Mouse (Mus musculus) olfactory bulb, adult 2 months (tissue): Measurements from ENCODE around the gene Vsnl1. TPM values are rescaled to one million over a fixed set of nuclear protein-coding genes. Genes with fewer than 3 reads are reported as not detected.

Source experiments
- H3K27ac ChIP-seq: fragments of 200-500 bp; 2 replicates; pipeline ENCODE4 v1.5.1; 2012; ENCODE audit warnings: low read depth, low read length; ENCODE audit not compliant: insufficient read depth
- H3K4me1 ChIP-seq: fragments of 200-500 bp; 2 replicates; pipeline ENCODE4 v1.6.1; 2012; ENCODE audit warnings: low read length; ENCODE audit not compliant: control insufficient read depth, insufficient read depth
- H3K4me3 ChIP-seq: fragments of 200-500 bp; 2 replicates; pipeline ENCODE4 v1.5.1; 2012; ENCODE audit warnings: mild to moderate bottlenecking, low read depth, low read length, moderate library complexity; ENCODE audit not compliant: insufficient read depth
- CTCF ChIP-seq: fragments of 200-500 bp; IDR thresholded peaks from 2 replicates; pipeline ENCODE4 v1.5.1; 2012; ENCODE audit warnings: low read depth, mild to moderate bottlenecking, low read length, moderate library complexity; ENCODE audit not compliant: insufficient read depth
- POLR2A ChIP-seq: fragments of 200-500 bp; IDR thresholded peaks from 2 replicates; pipeline ENCODE4 v1.6.1; 2012; ENCODE audit warnings: mild to moderate bottlenecking, low read depth, low read length, moderate library complexity; ENCODE audit not compliant: insufficient read depth
- WGBS: fragments of 180-500 bp; shearing (Covaris S2); methylation state at CpG from one replicate; pipeline ENCODE4 v1.1.7; 2018; 5-methylcytosine and 5-hydroxymethylcytosine counted together
- polyA plus RNA-seq: library from polyadenylated mRNA; stranded (reverse); fragments of >200 nt; gene quantifications from 2 replicates; pipeline ENCODE4 v1.2.4, GENCODE M21; 2012; ENCODE audit warnings: low replicate concordance; ENCODE audit not compliant: missing spikeins, insufficient read depth, insufficient read length

Gene Vsnl1
- polyA plus RNA-seq, 1 experiment: 181 TPM

- H3K4me3 ChIP-seq: no peak overlapping the region
- no peak overlapping the region for H3K27ac ChIP-seq
- TF ChIP-seq CTCF (no peak), POLR2A (no peak)
- H3K4me1 ChIP-seq: no peaks in the 10 kb centered on the region
- WGBS: 82% methylated on average over 6 of the region's 6 CpGs
Measured at GRCm38 (mm10) chr12:11362435-11362834, 74.0 kb downstream of the Vsnl1 start.

DNA sequence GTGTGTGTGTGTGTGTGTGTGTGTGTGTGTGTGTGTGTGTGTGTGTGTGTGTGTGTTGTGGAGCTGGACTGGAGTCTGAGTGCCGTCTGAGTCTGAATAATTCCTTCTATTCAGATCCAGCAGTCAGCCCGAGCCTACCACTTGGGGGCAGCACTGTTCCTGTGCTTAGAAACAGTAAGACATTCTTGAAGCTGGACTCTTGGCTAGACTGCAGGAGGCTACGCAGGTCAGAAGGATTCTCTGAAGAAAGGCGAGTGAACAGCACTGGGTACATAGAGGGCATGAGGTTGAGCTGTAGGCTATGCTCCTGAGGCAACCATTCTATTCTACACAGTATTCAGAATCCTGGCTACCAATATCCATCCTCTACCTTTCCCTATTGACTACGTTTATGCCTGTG lies 85.5 kb downstream of the Vsnl1 start:
- WGBS: 39% methylated on average over 5 of the region's 5 CpGs
- Histone ChIP-seq H3K27ac (no peak overlapping the region), H3K4me1 (peaks cover 10% of the 10 kb centered on the region), H3K4me3 (no peak overlapping the region)
- TF ChIP-seq POLR2A: no peak
- TF ChIP-seq CTCF: no peak

- TF ChIP-seq POLR2A: no peak
- TF ChIP-seq CTCF: no peak
- H3K4me3 ChIP-seq: no peak overlapping the region
- H3K4me1 ChIP-seq: peaks cover 10% of the 10 kb centered on the region
- WGBS: 64% methylated on average over 5 of the region's 5 CpGs
- no peak overlapping the region for H3K27ac ChIP-seq
Measured at GRCm38 (mm10) chr12:11349870-11350269, 86.5 kb downstream of the Vsnl1 start.

GRCm38 (mm10) chr12:11348423-11348822 lies 88.0 kb downstream of the Vsnl1 start:
- H3K4me1 ChIP-seq: peaks cover 10% of the 10 kb centered on the region
- peak overlapping the region; percentile 33; the same call in 1 of the 2 replicates for H3K27ac ChIP-seq
- TF ChIP-seq CTCF (no peak), POLR2A (no peak)
- WGBS: 8% methylated on average over 1 of the region's 1 CpGs
- no peak overlapping the region for H3K4me3 ChIP-seq

- Histone ChIP-seq H3K4me1 (peaks cover 13% of the 10 kb centered on the region), H3K4me3 (no peak overlapping the region), H3K27ac (no peak overlapping the region)
- WGBS: 68% methylated on average over 2 of the region's 2 CpGs
- TF ChIP-seq POLR2A (no peak), CTCF (no peak)
Measured at GRCm38 (mm10) chr12:11345963-11346362, 90.5 kb downstream of the Vsnl1 start.

DNA sequence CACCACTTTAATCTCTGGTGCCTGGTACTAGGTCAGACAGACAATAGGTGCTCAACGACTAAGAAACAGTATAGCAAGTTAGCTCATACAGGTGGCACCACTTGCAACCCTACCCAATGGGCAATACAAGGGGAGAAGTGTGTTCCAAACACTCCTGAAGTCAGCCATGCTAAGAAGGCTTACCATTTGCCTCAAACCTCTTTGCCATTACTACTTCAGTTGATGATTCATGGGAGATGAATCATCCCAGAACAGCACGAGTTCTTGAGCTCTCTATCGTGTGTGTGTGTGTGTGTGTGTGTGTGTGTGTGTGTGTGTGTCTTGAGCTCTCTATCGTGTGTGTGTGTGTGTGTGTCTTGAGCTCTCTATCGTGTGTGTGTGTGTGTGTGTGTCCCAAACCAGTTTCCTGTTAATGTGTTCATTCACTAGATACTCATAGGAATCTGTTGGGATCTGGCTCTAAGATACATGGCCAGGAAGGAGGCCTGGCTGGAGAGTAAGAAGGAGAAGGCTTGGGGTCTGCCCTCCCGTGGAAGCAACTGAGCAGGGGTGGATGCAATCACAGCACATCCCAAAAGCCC lies 94.3 kb downstream of the Vsnl1 start:
- no peak overlapping the region for H3K27ac ChIP-seq
- H3K4me1 ChIP-seq: peaks cover 3% of the 10 kb centered on the region
- TF ChIP-seq CTCF: no peak
- no peak for TF ChIP-seq POLR2A
- 33% methylated on average over 6 of the region's 6 CpGs for WGBS
- no peak overlapping the region for H3K4me3 ChIP-seq

DNA sequence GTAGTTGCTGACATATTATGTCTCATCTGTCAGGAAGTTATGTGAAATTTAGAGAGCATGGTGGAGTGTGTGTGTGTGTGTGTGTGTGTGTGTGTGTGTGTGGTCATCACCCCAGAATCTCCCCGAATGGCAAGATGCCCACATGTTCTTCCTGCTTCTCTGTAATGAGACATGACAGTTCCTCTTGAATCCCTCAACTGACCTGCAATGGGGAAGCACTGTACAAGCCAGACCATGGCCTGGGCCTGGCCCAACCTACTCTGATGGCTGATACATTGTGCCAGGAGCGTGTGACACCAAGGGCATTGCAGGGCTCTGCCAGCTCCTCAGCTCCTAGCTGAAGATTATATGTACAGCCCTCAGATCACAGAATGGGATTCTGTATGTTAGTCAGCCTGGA lies 98.2 kb downstream of the Vsnl1 start:
- 93% methylated on average over 2 of the region's 2 CpGs for WGBS
- Histone ChIP-seq H3K4me3 (no peak overlapping the region), H3K4me1 (peaks cover 3% of the 10 kb centered on the region), H3K27ac (no peak overlapping the region)
- TF ChIP-seq POLR2A (no peak), CTCF (no peak)

GRCm38 (mm10) chr12:11336845-11337244 lies 99.6 kb downstream of the Vsnl1 start:
- TF ChIP-seq CTCF (no peak), POLR2A (no peak)
- H3K4me1 ChIP-seq: no peaks in the 10 kb centered on the region
- H3K27ac ChIP-seq: no peak overlapping the region
- 52% methylated on average over 4 of the region's 4 CpGs for WGBS
- no peak overlapping the region for H3K4me3 ChIP-seq

- no peaks in the 10 kb centered on the region for H3K4me1 ChIP-seq
- no peak overlapping the region for H3K4me3 ChIP-seq
- 53% methylated on average over 3 of the region's 3 CpGs for WGBS
- no peak overlapping the region for H3K27ac ChIP-seq
- TF ChIP-seq CTCF (no peak), POLR2A (no peak)
Measured at GRCm38 (mm10) chr12:11326483-11326882, 109.9 kb downstream of the Vsnl1 start.

GRCm38 (mm10) chr12:11324480-11324879 lies 111.9 kb downstream of the Vsnl1 start:
- Histone ChIP-seq H3K4me1 (no peaks in the 10 kb centered on the region), H3K4me3 (no peak overlapping the region), H3K27ac (no peak overlapping the region)
- 48% methylated on average over 4 of the region's 4 CpGs for WGBS
- no peak for TF ChIP-seq CTCF
- TF ChIP-seq POLR2A: no peak
